Mouse (Mus musculus) Muller cell, postnatal 12 days (primary cell): ENCODE results near the gene Nfam1.
A peak's percentile ranks its signal among the peaks of the same experiment; 100 is the strongest.

ENCODE experiments used
- DNase-seq: peaks from one replicate; pipeline ENCODE4 v3.0.0-alpha.2; 2015; ENCODE audit errors: inconsistent ontology term

The Nfam1 gene

GRCm38 (mm10) chr15:83038812-83039211, 5.7 kb upstream of the Nfam1 start:
- no peak for DNase-seq

GRCm38 (mm10) chr15:83037755-83038483, 4.8 kb upstream of the Nfam1 start:
- peak; percentile 87 for DNase-seq

- DNase-seq = no peak
These were observed 3.9 kb upstream of the Nfam1 start for GRCm38 (mm10) chr15:83036900-83037519.

GRCm38 (mm10) chr15:83036089-83036488, 3.0 kb upstream of the Nfam1 start:
- DNase-seq = no peak

- DNase-seq = peak; percentile 54
These were observed 1.3 kb upstream of the Nfam1 start for GRCm38 (mm10) chr15:83034275-83034977.

- DNase-seq = no peak
These were observed 2.2 kb downstream of the Nfam1 start for GRCm38 (mm10) chr15:83030884-83031283.

- DNase-seq = no peak
These were observed 3.1 kb downstream of the Nfam1 start for GRCm38 (mm10) chr15:83029725-83030718.

GRCm38 (mm10) chr15:83026129-83026528, 7.0 kb downstream of the Nfam1 start:
- DNase-seq = no peak

GRCm38 (mm10) chr15:83025041-83025760, 7.9 kb downstream of the Nfam1 start:
- no peak for DNase-seq

GRCm38 (mm10) chr15:83022947-83023346, 10.2 kb downstream of the Nfam1 start:
- no peak for DNase-seq

GRCm38 (mm10) chr15:83010990-83011664, 22.0 kb downstream of the Nfam1 start:
- peak; percentile 70 for DNase-seq

- DNase-seq = no peak
These were observed 22.7 kb downstream of the Nfam1 start for GRCm38 (mm10) chr15:83010423-83010822.

GRCm38 (mm10) chr15:83009532-83009931, 23.6 kb downstream of the Nfam1 start:
- no peak for DNase-seq

- DNase-seq = no peak
These were observed 24.2 kb downstream of the Nfam1 start for GRCm38 (mm10) chr15:83008761-83009423.

GRCm38 (mm10) chr15:83007346-83007920, 25.7 kb downstream of the Nfam1 start:
- DNase-seq = no peak

GRCm38 (mm10) chr15:83002665-83003548, 30.2 kb downstream of the Nfam1 start:
- DNase-seq = no peak

- DNase-seq = no peak
These were observed 34.3 kb downstream of the Nfam1 start for GRCm38 (mm10) chr15:82998811-82999221.

- DNase-seq = no peak
These were observed 36.7 kb downstream of the Nfam1 start for GRCm38 (mm10) chr15:82996431-82996830.
